Mouse (Mus musculus): ENCODE data around the gene 1700067K01Rik. TPM values are rescaled to one million over a fixed set of nuclear protein-coding genes. Genes with fewer than 3 reads are reported as not detected.
A peak's percentile ranks its signal among the peaks of the same experiment; 100 is the strongest.

Gene 1700067K01Rik
- total RNA-seq, 2 experiments from 2014 or later, result 0.20 to 0.33 TPM

- peak; percentile 55 to 70 for DNase-seq (ENCODE audit: extremely low spot score in 1 of 2, low spot score in 1 of 2)
Measured at GRCm38 (mm10) chr8:84010625-84011611, 9.6 kb downstream of the 1700067K01Rik start.

GRCm38 (mm10) chr8:84011705-84012498 is 10.6 kb downstream of the 1700067K01Rik start, which contains the start of gene 2210011C24Rik:
Gene 2210011C24Rik (minus strand): TSS chr8:84012171.
- DNase-seq (ENCODE audit: extremely low spot score in 1 of 2, low spot score in 1 of 2), result no peak

GRCm38 (mm10) chr8:84012499-84013165 is 11.3 kb downstream of the 1700067K01Rik start:
- DNase-seq (ENCODE audit: extremely low spot score in 1 of 2, low spot score in 1 of 2), result no peak

- DNase-seq (ENCODE audit: extremely low spot score in 1 of 2, low spot score in 1 of 2), result no peak
Measured at GRCm38 (mm10) chr8:84015833-84016232, 14.5 kb downstream of the 1700067K01Rik start.

- DNase-seq (ENCODE audit: extremely low spot score in 1 of 2, low spot score in 1 of 2), result no peak
Measured at GRCm38 (mm10) chr8:84019738-84020137, 18.4 kb downstream of the 1700067K01Rik start.

GRCm38 (mm10) chr8:84021096-84021495 is 19.8 kb downstream of the 1700067K01Rik start, which contains the start of gene Palm3:
Gene Palm3 (plus strand): TSS chr8:84021471.
- no peak for DNase-seq (ENCODE audit: extremely low spot score in 1 of 2, low spot score in 1 of 2)

- DNase-seq (ENCODE audit: extremely low spot score in 1 of 2, low spot score in 1 of 2), result no peak
Measured at GRCm38 (mm10) chr8:84021569-84021968, 20.3 kb downstream of the 1700067K01Rik start.

GRCm38 (mm10) chr8:84023085-84023484 is 21.8 kb downstream of the 1700067K01Rik start:
- no peak for DNase-seq (ENCODE audit: extremely low spot score in 1 of 2, low spot score in 1 of 2)

GRCm38 (mm10) chr8:84023631-84024030 is 22.3 kb downstream of the 1700067K01Rik start:
- no peak for DNase-seq (ENCODE audit: extremely low spot score in 1 of 2, low spot score in 1 of 2)

GRCm38 (mm10) chr8:84024171-84024570 is 22.9 kb downstream of the 1700067K01Rik start:
- DNase-seq (ENCODE audit: extremely low spot score in 1 of 2, low spot score in 1 of 2), result peak in 1 of 2 experiments; percentile 63

- DNase-seq (ENCODE audit: extremely low spot score in 1 of 2, low spot score in 1 of 2), result no peak
Measured at GRCm38 (mm10) chr8:84025863-84026262, 24.6 kb downstream of the 1700067K01Rik start.

- DNase-seq (ENCODE audit: extremely low spot score in 1 of 2, low spot score in 1 of 2), result no peak
Measured at GRCm38 (mm10) chr8:84027449-84027848, 26.1 kb downstream of the 1700067K01Rik start.

- DNase-seq (ENCODE audit: extremely low spot score in 1 of 2, low spot score in 1 of 2), result no peak
Measured at GRCm38 (mm10) chr8:84029272-84029671, 28.0 kb downstream of the 1700067K01Rik start.

GRCm38 (mm10) chr8:84032777-84033176 is 31.5 kb downstream of the 1700067K01Rik start:
- DNase-seq (ENCODE audit: extremely low spot score in 1 of 2, low spot score in 1 of 2), result no peak

GRCm38 (mm10) chr8:84038015-84038414 is 36.7 kb downstream of the 1700067K01Rik start:
- DNase-seq (ENCODE audit: extremely low spot score in 1 of 2, low spot score in 1 of 2), result no peak

- DNase-seq (ENCODE audit: extremely low spot score in 1 of 2, low spot score in 1 of 2), result peak; percentile 66 to 85
Measured at GRCm38 (mm10) chr8:84039050-84039449, 37.7 kb downstream of the 1700067K01Rik start.

GRCm38 (mm10) chr8:84042066-84042947 is 41.0 kb downstream of the 1700067K01Rik start, which contains the start of gene Il27ra:
Gene Il27ra (minus strand): TSS chr8:84042589.
- DNase-seq (ENCODE audit: extremely low spot score in 1 of 2, low spot score in 1 of 2), result peak in 1 of 2 experiments; percentile 44

GRCm38 (mm10) chr8:84042948-84043342 is 41.6 kb downstream of the 1700067K01Rik start:
- no peak for DNase-seq (ENCODE audit: extremely low spot score in 1 of 2, low spot score in 1 of 2)

- no peak for DNase-seq (ENCODE audit: extremely low spot score in 1 of 2, low spot score in 1 of 2)
Measured at GRCm38 (mm10) chr8:84044103-84044502, 42.8 kb downstream of the 1700067K01Rik start.

Measured in layer of hippocampus, postnatal 25 days (tissue).